Mouse (Mus musculus) gastrocnemius, postnatal 10 days (tissue): ENCODE data around the gene Htr1f. TPM values are rescaled to one million over a fixed set of nuclear protein-coding genes. Genes with fewer than 3 reads are reported as not detected.

Experiments used
- DNase-seq: peaks from one replicate; pipeline ENCODE4 v3.0.0; 2021; ENCODE audit warnings: mixed read lengths
- total RNA-seq, 2 experiments: library from RNA; stranded (reverse); gene quantifications; 2 replicates each; pipeline ENCODE4 v1.2.3; 2021

Gene Htr1f
- total RNA-seq, 2 experiments from 2014 or later, result not detected

DNA sequence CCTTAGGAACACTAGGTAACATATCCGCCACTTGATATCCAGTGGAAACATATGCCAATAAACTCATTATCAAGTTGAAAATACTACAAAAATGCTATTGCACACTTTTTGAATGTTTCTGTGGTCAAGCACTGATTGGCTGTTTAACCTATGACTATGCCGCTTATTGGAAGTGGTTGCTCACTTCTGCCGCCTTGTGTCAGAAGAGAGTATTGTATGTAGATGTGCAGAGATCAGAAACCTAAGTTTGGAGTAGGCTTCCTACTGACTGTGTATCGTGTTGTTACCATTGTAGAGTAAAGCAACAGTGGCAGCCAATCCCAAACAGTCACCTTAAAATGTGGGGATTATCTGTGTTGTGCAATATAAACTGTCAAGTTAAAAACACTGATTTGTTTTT, 144.0 kb downstream of the Htr1f start:
- no peak for DNase-seq

DNA sequence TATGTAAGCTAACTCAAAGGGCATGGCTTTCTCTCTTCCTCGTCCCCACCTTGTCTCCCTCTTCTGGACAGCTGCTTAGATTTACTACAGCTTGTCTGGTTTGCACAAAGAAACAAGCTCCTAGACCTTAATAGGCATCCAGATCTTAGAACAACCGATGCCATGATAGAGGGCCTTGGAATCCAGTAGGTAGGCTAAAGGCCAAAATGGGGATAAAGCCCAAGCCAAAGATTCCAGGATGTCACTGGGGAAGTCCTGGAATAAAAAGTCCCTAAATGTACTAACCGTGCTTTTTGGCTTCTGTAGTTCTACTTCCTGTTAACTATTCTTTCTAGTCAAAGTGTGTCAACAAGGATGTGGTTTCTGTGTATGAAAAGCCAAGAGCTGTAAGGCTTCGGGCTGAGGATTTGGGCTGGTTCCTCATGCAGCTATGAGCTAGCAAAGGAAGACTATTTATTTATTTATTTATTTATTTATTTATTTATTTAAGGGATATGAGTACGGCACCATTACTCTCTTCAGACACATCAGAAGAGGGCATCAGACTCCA, 163.9 kb downstream of the Htr1f start:
- DNase-seq, result no peak

DNA sequence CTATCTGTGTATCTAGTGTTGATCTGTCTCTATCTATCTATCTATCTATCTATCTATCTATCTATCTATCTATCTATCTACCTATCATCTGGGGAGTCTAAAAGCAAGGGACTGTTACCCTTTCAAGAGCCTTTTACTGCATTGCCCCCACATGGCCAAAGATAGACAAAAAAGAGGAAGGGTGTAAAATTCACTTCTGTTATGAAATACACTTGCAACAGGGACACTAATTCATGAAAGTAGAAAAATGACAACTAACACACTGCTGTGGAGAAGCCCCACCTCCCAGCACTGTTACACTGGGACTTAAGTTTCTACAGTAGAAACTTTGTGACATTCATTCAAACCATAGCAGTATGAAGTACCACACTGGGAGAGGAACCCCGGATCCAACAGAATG, 170.9 kb downstream of the Htr1f start:
- DNase-seq, result no peak

DNA sequence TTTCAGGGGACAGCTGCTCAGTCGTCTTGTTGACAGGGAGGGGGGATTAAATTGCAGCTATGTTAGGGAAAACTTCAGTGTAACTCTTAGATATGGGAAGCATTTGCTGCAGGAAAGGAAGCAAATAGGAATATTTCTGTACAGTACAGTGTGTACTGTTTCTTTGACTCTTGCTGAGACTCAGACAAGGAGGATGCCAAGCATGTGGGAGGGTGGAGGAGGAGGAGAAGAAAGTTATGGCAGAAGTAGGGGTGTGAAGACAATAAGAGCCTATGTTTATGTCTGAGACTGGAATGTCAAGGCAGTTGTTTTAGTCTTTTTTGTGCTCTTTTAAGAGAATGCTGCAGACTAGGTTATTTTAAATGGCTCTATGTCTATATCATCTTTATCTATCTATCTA, 171.6 kb downstream of the Htr1f start:
- DNase-seq, result no peak

DNA sequence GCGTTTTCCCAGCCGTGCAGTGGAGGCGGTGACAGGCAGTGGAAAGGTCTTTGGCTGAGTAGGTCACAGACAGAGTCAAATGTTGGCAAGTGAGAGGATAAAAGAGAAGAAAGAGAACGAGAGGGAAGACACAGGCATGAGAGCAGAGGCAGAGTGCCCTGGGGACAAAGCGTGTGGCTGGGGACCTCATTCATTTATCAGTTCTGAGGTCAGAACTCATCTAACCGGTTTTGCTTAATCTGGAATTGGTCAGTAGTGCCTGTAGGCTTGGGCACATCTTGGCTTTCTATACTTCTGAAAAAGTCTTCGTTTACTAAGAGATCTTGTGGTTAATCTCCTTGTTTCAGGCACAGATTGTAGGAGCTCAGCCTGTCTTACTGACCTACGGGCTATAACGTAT, 182.2 kb downstream of the Htr1f start:
- no peak for DNase-seq

DNA sequence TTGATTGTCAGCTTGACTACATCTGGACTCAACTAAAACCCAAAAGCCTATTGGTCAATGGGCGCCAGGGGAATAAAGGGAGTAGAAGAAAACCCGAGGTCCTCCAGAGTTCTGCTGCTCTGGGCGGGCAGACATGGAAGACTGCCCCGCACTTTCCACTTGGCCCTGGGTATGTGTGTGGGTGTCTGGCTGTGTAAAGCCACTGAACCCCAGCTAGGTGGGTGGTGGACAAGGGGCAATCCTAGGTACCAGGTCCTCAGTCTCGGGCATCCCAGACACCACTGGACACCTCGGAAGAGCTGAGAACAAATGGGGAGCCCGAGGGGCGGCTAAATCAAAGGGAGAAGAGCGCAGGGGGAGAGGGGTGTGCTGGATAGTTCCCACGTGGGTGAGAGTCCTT, 196.9 kb downstream of the Htr1f start:
- DNase-seq, result no peak

DNA sequence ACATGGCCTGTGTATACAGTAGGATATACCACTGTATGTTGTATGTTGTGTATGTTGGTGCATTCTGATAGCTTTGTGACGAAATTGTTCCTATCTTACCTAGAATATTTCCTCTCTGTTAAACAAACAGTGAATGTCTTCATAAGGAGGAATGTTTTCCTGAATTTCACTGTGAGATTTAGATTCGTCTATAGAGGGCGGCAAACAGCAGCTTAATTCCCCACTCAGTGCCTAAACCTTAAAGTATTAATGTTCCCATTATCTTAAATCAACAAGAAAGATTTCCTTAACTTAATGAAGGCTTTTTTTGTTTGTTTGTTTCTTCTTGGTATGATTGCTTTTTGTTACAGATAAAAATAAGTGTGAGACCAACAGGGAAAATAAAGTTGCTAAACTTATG, 198.5 kb downstream of the Htr1f start:
- no peak for DNase-seq

DNA sequence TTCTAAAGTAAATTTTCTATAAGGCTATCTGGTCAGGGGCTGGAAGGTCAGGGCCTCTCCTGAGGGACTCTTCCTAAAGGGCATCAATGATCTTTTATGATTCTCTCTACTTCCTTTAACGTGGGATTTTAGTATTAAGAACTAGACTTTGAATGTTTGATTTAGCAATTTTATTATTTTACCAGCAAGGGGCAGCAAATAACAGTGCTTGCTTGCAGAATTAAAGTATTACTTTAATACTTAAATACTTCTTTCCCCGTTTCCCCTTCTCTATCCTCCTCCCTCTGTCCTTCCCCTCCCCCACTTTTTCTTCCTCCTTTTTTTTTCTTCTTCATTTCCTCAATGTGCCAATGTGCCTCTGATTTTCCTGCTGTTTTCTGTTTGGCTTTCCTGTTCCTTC, 202.3 kb downstream of the Htr1f start:
- no peak for DNase-seq

DNA sequence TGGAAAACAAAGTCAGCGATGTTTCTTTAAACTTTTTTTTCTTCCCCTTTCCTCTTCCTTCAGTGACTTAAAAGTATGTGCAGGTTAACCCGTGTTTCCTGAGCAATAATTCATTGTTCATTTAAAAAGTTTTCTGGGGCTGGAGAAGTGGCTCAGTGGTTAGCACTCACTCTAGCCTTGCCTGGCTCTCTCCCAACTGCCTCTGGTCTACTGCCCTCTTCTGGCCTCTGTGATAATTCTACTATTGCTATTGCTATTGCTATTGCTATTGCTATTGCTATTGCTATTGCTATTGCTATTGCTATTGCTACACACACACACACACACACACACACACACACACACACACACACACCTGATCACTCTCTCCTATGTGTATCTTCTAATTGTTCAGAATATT, 206.6 kb downstream of the Htr1f start:
- no peak for DNase-seq

DNA sequence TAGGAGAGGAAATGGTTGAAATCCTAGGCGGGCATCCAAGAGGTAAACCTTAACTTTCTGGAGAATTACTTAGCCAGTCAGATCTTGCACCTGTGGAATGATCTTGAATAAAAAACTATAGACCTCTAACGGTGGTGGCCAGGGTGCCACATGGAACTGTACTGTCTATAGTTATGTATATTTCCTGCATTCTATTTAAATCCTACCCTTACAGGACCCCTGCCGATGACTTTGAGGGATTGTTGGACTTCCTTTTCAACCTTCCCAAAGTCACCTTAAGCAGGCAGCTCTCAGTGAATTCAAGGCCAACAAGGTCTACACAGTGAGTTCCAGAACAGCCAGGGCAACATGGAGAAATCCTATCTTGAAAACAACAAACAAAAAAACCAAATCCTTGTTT, 216.2 kb downstream of the Htr1f start:
- no peak for DNase-seq

DNA sequence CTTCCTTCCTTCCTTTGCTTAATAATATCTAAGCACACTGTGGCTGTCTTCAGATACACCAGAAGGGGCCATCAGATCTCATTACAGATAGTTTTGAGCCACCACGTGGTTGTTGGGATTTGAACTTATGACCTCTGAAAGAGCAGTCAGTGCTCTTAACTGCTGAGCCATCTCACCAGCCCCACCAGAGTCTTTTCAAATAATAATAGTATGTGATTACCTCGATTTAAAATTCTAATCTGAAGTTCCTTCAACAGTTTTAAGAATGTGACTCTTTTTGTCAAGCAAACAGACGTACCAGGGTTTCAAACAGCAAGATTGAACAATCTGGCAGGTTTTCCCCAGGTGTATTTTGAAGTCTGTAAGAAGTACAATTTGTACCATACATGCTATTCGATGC, 220.1 kb downstream of the Htr1f start:
- DNase-seq, result no peak

DNA sequence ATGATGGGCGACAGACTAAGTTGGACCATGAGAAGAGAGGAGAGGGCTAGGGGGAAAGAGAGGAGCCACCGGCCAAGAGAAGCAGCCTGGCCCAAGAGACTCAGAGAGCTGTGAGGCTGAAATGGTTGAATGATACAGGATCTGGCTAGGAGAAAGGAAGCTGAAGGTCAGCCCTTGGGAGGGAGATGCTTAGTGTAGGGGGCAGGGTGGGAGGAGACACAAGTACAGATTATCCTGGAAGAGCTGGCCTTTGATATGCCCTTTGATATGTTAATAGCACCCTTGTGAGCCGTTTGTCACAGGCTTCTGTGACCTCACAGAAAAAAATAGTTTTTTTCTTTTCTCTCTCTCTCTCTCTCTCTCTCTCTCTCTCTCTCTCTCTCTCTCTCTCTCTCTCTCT, 220.5 kb downstream of the Htr1f start:
- DNase-seq, result no peak

DNA sequence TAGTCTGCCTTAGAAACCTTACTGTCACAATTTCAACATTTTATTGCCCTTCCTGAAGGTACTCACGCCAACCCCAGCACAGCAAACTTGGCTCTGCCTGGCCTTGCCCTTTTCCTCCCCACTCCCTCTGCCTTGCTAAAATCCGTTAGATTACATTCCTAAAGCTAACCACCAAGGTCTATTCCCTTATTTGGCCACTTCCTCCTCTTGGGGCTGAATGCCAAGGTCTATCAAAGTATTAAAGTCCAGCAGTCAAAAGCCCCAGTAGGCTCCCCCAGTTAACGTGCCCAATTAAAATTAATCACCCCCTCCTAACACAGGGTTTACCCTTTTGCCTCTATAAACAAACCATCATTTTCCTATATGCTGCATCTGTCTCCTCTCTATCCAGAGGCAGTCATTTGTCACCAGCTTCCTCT, 221.2 kb downstream of the Htr1f start:
- no peak for DNase-seq

DNA sequence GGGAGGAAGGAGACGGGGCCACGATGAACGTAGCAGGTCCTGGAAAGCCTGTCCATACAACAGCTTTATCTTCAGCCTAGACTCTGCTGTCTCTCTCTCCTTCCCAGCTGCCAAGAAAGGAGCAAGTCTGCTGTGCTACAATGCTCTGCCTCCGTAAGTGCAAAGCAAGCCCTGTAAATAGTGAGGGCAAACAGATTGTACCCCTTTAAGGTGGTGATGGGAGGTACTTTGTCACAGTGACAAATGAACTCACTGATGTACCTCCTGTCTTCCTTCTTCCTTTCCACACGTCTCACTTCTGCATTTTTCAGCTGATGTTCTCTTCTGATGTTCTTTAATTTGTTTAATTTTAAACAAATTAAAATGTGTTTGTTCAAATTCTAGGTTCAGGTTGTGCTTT, 221.8 kb downstream of the Htr1f start:
- no peak for DNase-seq

DNA sequence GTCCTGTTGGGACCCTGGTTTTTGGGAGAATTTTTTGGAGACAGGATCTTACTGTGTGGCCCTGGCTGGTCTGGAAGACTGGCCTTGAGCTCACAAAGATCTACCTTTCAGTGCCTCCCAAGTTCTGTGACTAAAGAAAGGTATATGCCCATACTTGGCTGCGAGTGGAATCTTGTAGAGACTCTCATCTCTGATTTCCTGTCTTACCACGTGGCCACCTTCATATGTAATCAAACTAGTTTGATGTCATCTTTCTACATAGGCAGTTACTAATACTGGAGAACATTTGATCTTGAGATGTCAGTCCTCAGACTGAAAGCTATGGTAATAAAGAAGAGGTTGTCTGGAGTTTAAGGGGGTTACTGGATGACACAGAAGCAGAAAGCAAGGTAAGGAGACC, 224.2 kb downstream of the Htr1f start:
- DNase-seq, result no peak

DNA sequence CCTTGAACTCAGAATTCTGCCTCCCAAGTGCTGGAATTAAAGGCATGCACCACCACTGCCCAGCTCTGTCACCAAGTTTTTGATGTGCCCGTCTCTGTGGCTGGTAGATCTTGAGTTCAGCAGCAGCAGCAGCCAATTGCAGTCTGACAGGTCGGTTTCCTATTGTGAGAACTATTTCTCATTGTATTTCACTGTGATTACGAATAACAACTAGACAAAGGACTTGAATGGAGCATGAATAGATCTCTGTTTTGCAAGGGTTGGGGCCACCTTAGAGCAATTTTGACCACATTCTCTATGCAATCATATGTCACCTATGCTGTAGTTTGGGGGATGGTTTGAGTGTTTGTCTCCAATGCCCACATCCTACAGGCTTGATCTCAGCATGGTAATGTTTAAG, 224.7 kb downstream of the Htr1f start:
- DNase-seq, result no peak

DNA sequence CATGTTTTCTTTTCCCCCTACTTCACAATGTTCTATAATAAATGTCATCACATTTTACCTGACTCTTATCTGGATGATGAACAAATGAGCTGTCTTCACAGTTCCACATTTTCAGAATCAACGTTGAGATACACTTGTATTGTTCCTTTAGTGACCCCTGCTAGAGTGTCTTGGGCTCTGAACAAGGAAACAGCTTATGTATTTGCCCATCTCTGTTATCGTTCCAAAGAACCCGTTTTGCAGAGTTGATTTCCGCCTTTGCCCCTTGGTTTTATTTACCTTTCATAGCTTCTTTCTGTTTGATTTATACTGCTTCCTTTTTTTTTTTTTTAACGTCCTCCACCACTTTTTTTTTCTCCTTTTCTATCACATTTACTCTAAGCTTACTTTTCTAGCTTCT, 225.9 kb downstream of the Htr1f start:
- no peak for DNase-seq

DNA sequence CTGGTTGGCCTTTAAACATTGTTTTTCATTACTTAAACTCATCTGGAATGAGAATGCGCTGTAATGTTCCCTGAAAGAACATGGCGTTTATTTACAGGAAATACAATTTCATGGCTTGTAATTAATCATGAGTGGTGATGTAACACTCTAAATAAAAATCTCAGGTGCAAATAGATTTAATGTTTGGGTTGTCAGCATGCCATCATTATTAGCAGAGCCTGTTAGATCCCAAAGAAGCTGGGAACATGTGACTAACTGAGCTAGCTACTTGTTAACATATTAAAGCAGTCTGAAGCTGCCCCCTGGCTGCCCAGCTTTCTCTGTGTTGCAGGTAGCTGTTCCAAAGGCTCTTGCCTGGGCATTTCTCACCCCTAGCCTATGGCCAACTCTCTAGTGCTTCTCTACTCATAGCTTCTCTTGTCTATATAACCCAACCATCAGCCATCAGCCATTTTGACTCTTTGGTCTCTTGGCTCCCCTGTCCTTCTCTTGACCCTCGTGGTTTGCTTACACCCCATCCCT, 227.0 kb downstream of the Htr1f start:
- DNase-seq, result no peak

DNA sequence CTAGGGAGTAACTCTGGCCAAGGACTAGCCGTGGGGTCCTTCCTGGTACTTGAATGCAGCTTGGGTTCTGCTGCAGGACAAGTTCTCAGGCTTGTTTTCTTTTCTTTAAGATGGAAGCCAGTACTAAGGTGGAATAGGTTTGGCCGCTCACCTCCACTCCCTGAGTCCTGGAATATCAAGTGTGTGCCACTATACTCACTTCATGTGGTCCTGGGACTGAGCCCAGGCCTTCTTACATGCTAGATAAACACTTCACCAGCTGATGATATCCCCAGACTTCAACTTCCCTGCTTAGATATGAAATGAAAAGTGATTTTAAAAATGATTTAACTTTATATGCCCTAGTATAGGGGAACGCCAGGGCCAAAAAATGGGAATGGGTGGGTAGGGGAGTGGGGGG, 228.3 kb downstream of the Htr1f start:
- DNase-seq, result no peak

DNA sequence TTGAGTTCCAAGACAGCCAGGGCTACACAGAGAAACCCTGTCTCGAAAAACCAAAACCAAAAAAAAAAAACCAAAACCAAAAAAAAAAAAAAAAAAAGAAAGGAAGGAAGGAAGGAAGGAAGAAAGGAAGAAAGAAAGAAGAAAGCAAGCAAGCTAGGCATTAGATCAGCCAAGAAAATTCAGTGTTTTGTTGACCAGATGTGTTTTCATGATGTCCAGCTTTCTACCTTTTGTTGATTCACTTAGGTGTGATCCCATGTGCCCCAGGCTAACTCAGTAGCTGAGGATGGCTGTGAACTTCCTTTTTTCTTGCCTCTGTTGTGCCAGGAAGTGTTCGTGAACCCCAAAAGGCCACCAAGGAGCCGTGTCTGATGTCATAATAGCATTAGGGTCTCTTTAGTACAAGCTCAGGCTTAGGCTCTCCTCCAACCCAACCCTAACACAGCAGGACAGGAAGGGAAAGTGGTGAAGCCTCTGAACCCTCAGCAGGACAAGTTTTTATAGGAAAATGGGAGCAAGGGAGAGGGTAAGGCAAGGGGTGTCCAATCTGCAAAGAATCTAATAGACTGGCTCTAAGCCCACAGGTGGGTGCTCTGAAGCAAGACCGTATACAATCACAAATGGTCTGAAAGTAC, 228.9 kb downstream of the Htr1f start:
- DNase-seq, result no peak

DNA sequence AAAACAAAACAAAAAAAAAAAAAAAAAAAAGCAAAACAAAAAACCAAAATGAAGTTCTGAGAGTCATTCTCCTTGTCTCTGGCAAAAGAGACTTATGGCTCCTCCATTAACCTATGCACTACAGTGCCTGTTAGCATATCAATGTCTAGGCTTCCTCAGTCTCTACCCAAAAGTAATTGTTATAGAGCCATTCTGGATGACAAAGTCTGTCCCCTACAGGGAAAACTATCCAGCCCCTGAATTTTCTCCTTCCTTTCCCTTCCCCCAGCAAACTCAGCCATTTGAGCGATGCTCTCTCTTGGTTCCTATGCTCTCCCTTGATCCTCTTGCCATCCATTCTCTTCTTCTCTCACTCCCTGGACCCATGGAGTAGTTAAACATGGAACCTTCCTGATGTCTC, 229.8 kb downstream of the Htr1f start:
- DNase-seq, result no peak

DNA sequence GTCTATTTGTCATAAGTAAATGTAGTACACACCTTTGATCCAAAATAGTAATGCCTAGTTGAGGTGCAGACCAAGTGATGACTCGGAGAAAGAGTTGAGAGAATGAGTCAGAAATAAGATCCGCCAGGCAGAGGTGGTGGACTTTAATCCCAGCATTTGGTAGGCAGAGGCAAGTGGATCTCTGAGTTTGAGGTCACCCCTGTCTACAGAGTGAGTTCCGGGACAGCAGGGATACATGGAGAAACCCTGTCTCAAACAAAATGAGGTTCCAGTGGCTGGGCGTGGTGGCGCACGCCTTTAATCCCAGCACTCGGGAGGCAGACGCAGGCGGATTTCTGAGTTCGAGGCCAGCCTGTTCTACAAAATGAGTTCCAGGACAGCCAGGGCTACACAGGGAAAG, 230.3 kb downstream of the Htr1f start:
- DNase-seq, result no peak
